Mouse (Mus musculus): Measurements from ENCODE around the gene Hist2h2ab. TPM values are rescaled to one million over a fixed set of nuclear protein-coding genes. Genes with fewer than 3 reads are reported as not detected.
"Not testable (repeated sequence)": the region's sequence is repeated elsewhere in the genome, so short reads cannot be mapped to it uniquely, and the experiment has no call there.

Hist2h2ab gene
- total and polyA plus RNA-seq, 3 experiments, result 0.14 to 435 (median 38.7) TPM

- Histone ChIP-seq H3K9me3 (replicated peaks) (peaks cover 6% of the 10 kb centered on the region), H3K27me3 (ENCODE audit: insufficient read depth, low read length) (peaks cover 24% of the 10 kb centered on the region), H3K4me1 (ENCODE audit: insufficient read depth, low read depth, low read length) (peaks cover 4% of the 10 kb centered on the region; the same call in 1 of the 2 replicates), H3K36me3 (replicated peaks) (no peaks in the 10 kb centered on the region), H3K4me3 (ENCODE audit: low read depth, low read length) (no peak overlapping the region)
- no peak for DNase-seq (ENCODE audit: low spot score)
- ATAC-seq (ENCODE audit: extremely low read depth, insufficient number of reproducible peaks, low FRiP score, poor library complexity, severe bottlenecking), result no peak
- TF ChIP-seq POLR2AphosphoS5 (IDR thresholded peaks at IDR 0.05; ENCODE audit: insufficient replicate concordance, low read depth, low read length), result no peak
- TF ChIP-seq GATA1 (IDR thresholded peaks at IDR 0.05; ENCODE audit: borderline replicate concordance, low read length), result no peak
- TF ChIP-seq CTCF (IDR thresholded peaks at IDR 0.05; ENCODE audit: low read depth, low read length), result no peak
- TF ChIP-seq GATA2 (IDR thresholded peaks at IDR 0.05; ENCODE audit: borderline replicate concordance, low read depth, low read length), result no peak
- no peak for TF ChIP-seq TAL1 (conservative IDR thresholded peaks at IDR 0.05; ENCODE audit: low read depth, low read length)
These were observed 11.8 kb upstream of the Hist2h2ab start for GRCm38 (mm10) chr3:96207819-96208218.

- Histone ChIP-seq H3K36me3 (replicated peaks) (no peaks in the 10 kb centered on the region), H3K9me3 (replicated peaks) (peaks cover 6% of the 10 kb centered on the region), H3K4me3 (ENCODE audit: low read depth, low read length) (no peak overlapping the region), H3K27me3 (ENCODE audit: insufficient read depth, low read length) (peaks cover 29% of the 10 kb centered on the region), H3K4me1 (ENCODE audit: insufficient read depth, low read depth, low read length) (peaks cover 4% of the 10 kb centered on the region; the same call in 1 of the 2 replicates)
- TF ChIP-seq POLR2AphosphoS5 (IDR thresholded peaks at IDR 0.05; ENCODE audit: insufficient replicate concordance, low read depth, low read length) (no peak), CTCF (IDR thresholded peaks at IDR 0.05; ENCODE audit: low read depth, low read length) (no peak), GATA1 (IDR thresholded peaks at IDR 0.05; ENCODE audit: borderline replicate concordance, low read length) (no peak), GATA2 (IDR thresholded peaks at IDR 0.05; ENCODE audit: borderline replicate concordance, low read depth, low read length) (no peak), TAL1 (conservative IDR thresholded peaks at IDR 0.05; ENCODE audit: low read depth, low read length) (no peak)
- no peak for DNase-seq (ENCODE audit: low spot score)
- ATAC-seq (ENCODE audit: extremely low read depth, insufficient number of reproducible peaks, low FRiP score, poor library complexity, severe bottlenecking), result no peak
These were observed 10.4 kb upstream of the Hist2h2ab start for GRCm38 (mm10) chr3:96209242-96209641.

GRCm38 (mm10) chr3:96219191-96219641 lies 449 bp upstream of the Hist2h2ab start:
- H3K4me1 ChIP-seq (ENCODE audit: insufficient read depth, low read depth, low read length), result peaks cover 13% of the 10 kb centered on the region
- TF ChIP-seq GATA2 (IDR thresholded peaks at IDR 0.05; ENCODE audit: borderline replicate concordance, low read depth, low read length), result no peak
- TF ChIP-seq CTCF (IDR thresholded peaks at IDR 0.05; ENCODE audit: low read depth, low read length), result no peak
- TF ChIP-seq TAL1 (conservative IDR thresholded peaks at IDR 0.05; ENCODE audit: low read depth, low read length), result no peak
- TF ChIP-seq GATA1 (IDR thresholded peaks at IDR 0.05; ENCODE audit: borderline replicate concordance, low read length), result no peak
- TF ChIP-seq POLR2AphosphoS5 (IDR thresholded peaks at IDR 0.05; ENCODE audit: insufficient replicate concordance, low read depth, low read length), result no peak
- no peak for ATAC-seq (ENCODE audit: extremely low read depth, insufficient number of reproducible peaks, low FRiP score, poor library complexity, severe bottlenecking)
- peaks cover 16% of the 10 kb centered on the region for H3K9me3 ChIP-seq (replicated peaks)
- peak overlapping the region; percentile 76 for H3K4me3 ChIP-seq (ENCODE audit: low read depth, low read length)
- H3K27me3 ChIP-seq (ENCODE audit: insufficient read depth, low read length), result peaks cover 6% of the 10 kb centered on the region
- DNase-seq (ENCODE audit: low spot score), result peak; percentile 34
- H3K36me3 ChIP-seq (replicated peaks), result peaks cover 3% of the 10 kb centered on the region

GRCm38 (mm10) chr3:96220131-96220764 lies 583 bp downstream of the Hist2h2ab start:
- not testable (repeated sequence) for ATAC-seq (ENCODE audit: extremely low read depth, insufficient number of reproducible peaks, low FRiP score, poor library complexity, severe bottlenecking); H3K27me3 ChIP-seq (ENCODE audit: insufficient read depth, low read length); H3K36me3 ChIP-seq (replicated peaks)
- Histone ChIP-seq H3K9me3 (replicated peaks) (peaks cover 16% of the 10 kb centered on the region), H3K4me3 (ENCODE audit: low read depth, low read length) (peak overlapping the region; percentile 76), H3K4me1 (ENCODE audit: insufficient read depth, low read depth, low read length) (peaks cover 17% of the 10 kb centered on the region)
- peak; percentile 36 for DNase-seq (ENCODE audit: low spot score)

- Histone ChIP-seq H3K27me3 (ENCODE audit: insufficient read depth, low read length) (no peaks in the 10 kb centered on the region), H3K9me3 (replicated peaks) (peaks cover 16% of the 10 kb centered on the region), H3K4me3 (ENCODE audit: low read depth, low read length) (peak within 1 kb of the TSS; percentile 76), H3K36me3 (replicated peaks) (peaks cover 3% of the 10 kb centered on the region), H3K4me1 (ENCODE audit: insufficient read depth, low read depth, low read length) (peaks cover 24% of the 10 kb centered on the region)
- TF ChIP-seq POLR2AphosphoS5 (IDR thresholded peaks at IDR 0.05; ENCODE audit: insufficient replicate concordance, low read depth, low read length) (peak; percentile 85; the same call in 1 of the 2 replicates), CTCF (IDR thresholded peaks at IDR 0.05; ENCODE audit: low read depth, low read length) (no peak)
- ATAC-seq (ENCODE audit: extremely low read depth, insufficient number of reproducible peaks, low FRiP score, poor library complexity, severe bottlenecking), result peak; percentile 71
- DNase-seq (ENCODE audit: low spot score), result peak; percentile 89
These were observed 1.3 kb downstream of the Hist2h2ab start, which contains the start of the genes Hist2h2ac and Hist2h2be for GRCm38 (mm10) chr3:96220765-96221639. Gene Hist2h2ac (minus strand): TSS chr3:96220880. Gene Hist2h2be (plus strand): TSS chr3:96221119.

GRCm38 (mm10) chr3:96221640-96222038 lies 2.0 kb downstream of the Hist2h2ab start:
- DNase-seq (ENCODE audit: low spot score), result no peak
- Histone ChIP-seq H3K36me3 (replicated peaks) (peaks cover 3% of the 10 kb centered on the region), H3K4me1 (ENCODE audit: insufficient read depth, low read depth, low read length) (peaks cover 26% of the 10 kb centered on the region), H3K27me3 (ENCODE audit: insufficient read depth, low read length) (no peaks in the 10 kb centered on the region), H3K9me3 (replicated peaks) (peaks cover 16% of the 10 kb centered on the region), H3K4me3 (ENCODE audit: low read depth, low read length) (no peak overlapping the region; the same call in 1 of the 2 replicates)
- no peak for TF ChIP-seq POLR2AphosphoS5 (IDR thresholded peaks at IDR 0.05; ENCODE audit: insufficient replicate concordance, low read depth, low read length)
- no peak for TF ChIP-seq CTCF (IDR thresholded peaks at IDR 0.05; ENCODE audit: low read depth, low read length)
- no peak for TF ChIP-seq TAL1 (conservative IDR thresholded peaks at IDR 0.05; ENCODE audit: low read depth, low read length)
- TF ChIP-seq GATA1 (IDR thresholded peaks at IDR 0.05; ENCODE audit: borderline replicate concordance, low read length), result no peak
- TF ChIP-seq GATA2 (IDR thresholded peaks at IDR 0.05; ENCODE audit: borderline replicate concordance, low read depth, low read length), result no peak
- ATAC-seq (ENCODE audit: extremely low read depth, insufficient number of reproducible peaks, low FRiP score, poor library complexity, severe bottlenecking), result no peak
